Mouse (Mus musculus) hindbrain, embryonic 10.5 days (tissue): ENCODE measurements around the gene Nr5a2. TPM values are rescaled to one million over a fixed set of nuclear protein-coding genes. Genes with fewer than 3 reads are reported as not detected.

Experiments used
- DNase-seq: peaks from one replicate; pipeline ENCODE4 v3.0.0-alpha.2; 2017; ENCODE audit warnings: low spot score
- H3K27ac ChIP-seq: fragments of 300-500 bp; sonication (generic); 2 replicates; pipeline ENCODE4 v1.5.1; 2016; ENCODE audit warnings: mild to moderate bottlenecking, moderate library complexity
- H3K27me3 ChIP-seq: fragments of 300-500 bp; sonication (generic); 2 replicates; pipeline ENCODE4 v1.6.1; 2016; ENCODE audit warnings: mild to moderate bottlenecking; ENCODE audit not compliant: poor library complexity, insufficient read depth, severe bottlenecking
- H3K36me3 ChIP-seq: fragments of 300-500 bp; sonication (generic); 2 replicates; pipeline ENCODE4 v1.6.1; 2016; ENCODE audit warnings: mild to moderate bottlenecking, moderate library complexity
- H3K4me1 ChIP-seq: fragments of 300-500 bp; sonication (generic); replicated peaks from 2 replicates; pipeline ENCODE4 v1.6.1; 2016; ENCODE audit warnings: mild to moderate bottlenecking
- H3K4me3 ChIP-seq: fragments of 300-500 bp; sonication (generic); 2 replicates; pipeline ENCODE4 v1.5.1; 2016; ENCODE audit warnings: mild to moderate bottlenecking, moderate library complexity
- H3K9me3 ChIP-seq: fragments of 300-500 bp; sonication (generic); 2 replicates; pipeline ENCODE4 v1.6.1; 2016; ENCODE audit warnings: mild to moderate bottlenecking, moderate library complexity
- WGBS: fragments of 180-500 bp; shearing (Covaris S2); methylation state at CpG from one replicate; pipeline ENCODE4 v1.1.7; 2016; 5-methylcytosine and 5-hydroxymethylcytosine counted together
- polyA plus RNA-seq: library from polyadenylated mRNA; unstranded; fragments of >200 nt; fragmentation: Nextera tagmentation; extraction: Ambion mirVana; gene quantifications from 2 replicates; pipeline ENCODE4 v1.2.1, GENCODE M21; 2016

Nr5a2 gene
- polyA plus RNA-seq, 1 experiment from 2014 or later: 0.33 TPM

GRCm38 (mm10) chr1:136946806-136947393, 13.3 kb downstream of the Nr5a2 start:
- DNase-seq: peak; percentile 58
- Histone ChIP-seq H3K27me3 (peaks cover 96% of the 10 kb centered on the region), H3K4me3 (peak overlapping the region; percentile 61), H3K27ac (no peak overlapping the region), H3K4me1 (peaks cover 45% of the 10 kb centered on the region), H3K9me3 (0 out of 2 replicates have a peak, but pooled peaks cover 4% of the 10 kb centered on the region), H3K36me3 (no peaks in the 10 kb centered on the region)
- WGBS: under 1% methylated on average over 18 of the region's 18 CpGs

- H3K4me3 ChIP-seq: no peak overlapping the region; the same call in 1 of the 2 replicates
- DNase-seq: peak; percentile 39
- WGBS: 0% methylated on average over 8 of the region's 8 CpGs
- H3K4me1 ChIP-seq: peaks cover 44% of the 10 kb centered on the region
- no peaks in the 10 kb centered on the region for H3K36me3 ChIP-seq
- 0 out of 2 replicates have a peak, but pooled peaks cover 2% of the 10 kb centered on the region for H3K9me3 ChIP-seq
- no peak overlapping the region for H3K27ac ChIP-seq
- peaks cover 91% of the 10 kb centered on the region for H3K27me3 ChIP-seq
These were observed 13.8 kb downstream of the Nr5a2 start for GRCm38 (mm10) chr1:136946404-136946803.

- 1% methylated on average over 10 of the region's 10 CpGs for WGBS
- peaks cover 44% of the 10 kb centered on the region for H3K4me1 ChIP-seq
- no peaks in the 10 kb centered on the region for H3K9me3 ChIP-seq
- peaks cover 87% of the 10 kb centered on the region for H3K27me3 ChIP-seq
- H3K27ac ChIP-seq: no peak overlapping the region
- H3K36me3 ChIP-seq: no peaks in the 10 kb centered on the region
- no peak overlapping the region for H3K4me3 ChIP-seq
- peak; percentile 53 for DNase-seq
These were observed 14.4 kb downstream of the Nr5a2 start for GRCm38 (mm10) chr1:136945876-136946275.

- Histone ChIP-seq H3K27ac (no peak overlapping the region), H3K27me3 (peaks cover 87% of the 10 kb centered on the region), H3K36me3 (no peaks in the 10 kb centered on the region), H3K9me3 (no peaks in the 10 kb centered on the region), H3K4me3 (no peak overlapping the region), H3K4me1 (peaks cover 48% of the 10 kb centered on the region)
- 2% methylated on average over 7 of the region's 7 CpGs for WGBS
- DNase-seq: no peak
These were observed 14.8 kb downstream of the Nr5a2 start for GRCm38 (mm10) chr1:136945426-136945825.

GRCm38 (mm10) chr1:136940603-136941002, 19.6 kb downstream of the Nr5a2 start:
- no peak for DNase-seq
- H3K27me3 ChIP-seq: peaks cover 47% of the 10 kb centered on the region

GRCm38 (mm10) chr1:136939220-136939619, 21.0 kb downstream of the Nr5a2 start:
- Histone ChIP-seq H3K9me3 (no peaks in the 10 kb centered on the region), H3K4me1 (peaks cover 4% of the 10 kb centered on the region; the same call in 1 of the 2 replicates), H3K27ac (no peak overlapping the region), H3K4me3 (no peak overlapping the region), H3K27me3 (peaks cover 34% of the 10 kb centered on the region), H3K36me3 (no peaks in the 10 kb centered on the region)
- 64% methylated on average over 1 of the region's 1 CpGs for WGBS
- no peak for DNase-seq

More at GRCm38 (mm10) chr1:136940603-136941002, 19.6 kb downstream of the Nr5a2 start:
- 56% methylated on average over 5 of the region's 5 CpGs for WGBS
- H3K4me1 ChIP-seq: peaks cover 7% of the 10 kb centered on the region; the same call in 1 of the 2 replicates
- H3K4me3 ChIP-seq: no peak overlapping the region
- H3K36me3 ChIP-seq: no peaks in the 10 kb centered on the region
- no peaks in the 10 kb centered on the region for H3K9me3 ChIP-seq
- no peak overlapping the region for H3K27ac ChIP-seq

- WGBS: 89% methylated on average over 9 of the region's 9 CpGs
- no peaks in the 10 kb centered on the region for H3K36me3 ChIP-seq
- H3K4me3 ChIP-seq: no peak overlapping the region
- DNase-seq: no peak
- no peaks in the 10 kb centered on the region for H3K9me3 ChIP-seq
- no peak overlapping the region for H3K27ac ChIP-seq
- H3K27me3 ChIP-seq: peaks cover 22% of the 10 kb centered on the region; the same call in 1 of the 2 replicates
- peaks cover 4% of the 10 kb centered on the region; the same call in 1 of the 2 replicates for H3K4me1 ChIP-seq
These were observed 24.3 kb downstream of the Nr5a2 start for GRCm38 (mm10) chr1:136935960-136936324.

- Histone ChIP-seq H3K4me1 (no peaks in the 10 kb centered on the region; the same call in 1 of the 2 replicates), H3K27ac (no peak overlapping the region), H3K9me3 (no peaks in the 10 kb centered on the region), H3K36me3 (no peaks in the 10 kb centered on the region), H3K27me3 (peaks cover 17% of the 10 kb centered on the region; the same call in 1 of the 2 replicates), H3K4me3 (no peak overlapping the region)
- no peak for DNase-seq
- 76% methylated on average over 8 of the region's 8 CpGs for WGBS
These were observed 24.8 kb downstream of the Nr5a2 start for GRCm38 (mm10) chr1:136935316-136935959.

- H3K36me3 ChIP-seq: no peaks in the 10 kb centered on the region
- H3K4me1 ChIP-seq: no peaks in the 10 kb centered on the region
- no peak overlapping the region for H3K27ac ChIP-seq
- 92% methylated on average over 10 of the region's 10 CpGs for WGBS
- H3K4me3 ChIP-seq: no peak overlapping the region
- H3K27me3 ChIP-seq: peaks cover 11% of the 10 kb centered on the region; the same call in 1 of the 2 replicates
- DNase-seq: no peak
- no peaks in the 10 kb centered on the region for H3K9me3 ChIP-seq
These were observed 26.2 kb downstream of the Nr5a2 start for GRCm38 (mm10) chr1:136934051-136934450.

GRCm38 (mm10) chr1:136931026-136931425, 29.2 kb downstream of the Nr5a2 start:
- WGBS: 93% methylated on average over 5 of the region's 5 CpGs
- no peak for DNase-seq
- H3K4me3 ChIP-seq: no peak overlapping the region
- H3K27me3 ChIP-seq: peaks cover 13% of the 10 kb centered on the region; the same call in 1 of the 2 replicates
- no peaks in the 10 kb centered on the region for H3K36me3 ChIP-seq
- peaks cover 2% of the 10 kb centered on the region for H3K4me1 ChIP-seq
- H3K9me3 ChIP-seq: no peaks in the 10 kb centered on the region
- H3K27ac ChIP-seq: no peak overlapping the region

GRCm38 (mm10) chr1:136929743-136930142, 30.5 kb downstream of the Nr5a2 start:
- Histone ChIP-seq H3K4me1 (peaks cover 13% of the 10 kb centered on the region), H3K9me3 (no peaks in the 10 kb centered on the region), H3K4me3 (no peak overlapping the region), H3K36me3 (no peaks in the 10 kb centered on the region), H3K27ac (no peak overlapping the region), H3K27me3 (0 out of 2 replicates have a peak, but pooled peaks cover 13% of the 10 kb centered on the region)
- DNase-seq: no peak
- WGBS: 88% methylated on average over 6 of the region's 6 CpGs

- peaks cover 13% of the 10 kb centered on the region for H3K4me1 ChIP-seq
- no peak overlapping the region for H3K4me3 ChIP-seq
- no peak overlapping the region for H3K27ac ChIP-seq
- 65% methylated on average over 9 of the region's 9 CpGs for WGBS
- no peaks in the 10 kb centered on the region for H3K9me3 ChIP-seq
- DNase-seq: no peak
- H3K36me3 ChIP-seq: no peaks in the 10 kb centered on the region
- 0 out of 2 replicates have a peak, but pooled peaks cover 6% of the 10 kb centered on the region for H3K27me3 ChIP-seq
These were observed 32.8 kb downstream of the Nr5a2 start for GRCm38 (mm10) chr1:136927428-136927827.

- no peaks in the 10 kb centered on the region for H3K9me3 ChIP-seq
- DNase-seq: no peak
- WGBS: 5% methylated on average over 3 of the region's 3 CpGs
- H3K27ac ChIP-seq: no peak overlapping the region
- H3K27me3 ChIP-seq: 0 out of 2 replicates have a peak, but pooled peaks cover 6% of the 10 kb centered on the region
- H3K36me3 ChIP-seq: no peaks in the 10 kb centered on the region
- H3K4me3 ChIP-seq: no peak overlapping the region
- H3K4me1 ChIP-seq: peaks cover 13% of the 10 kb centered on the region
These were observed 34.2 kb downstream of the Nr5a2 start for GRCm38 (mm10) chr1:136926026-136926425.
